Mouse (Mus musculus): ENCODE results near the gene Dnmt3a. TPM values are rescaled to one million over a fixed set of nuclear protein-coding genes. Genes with fewer than 3 reads are reported as not detected.

Dnmt3a gene
- polyA plus RNA-seq, 1 experiment from 2014 or later, result 142 TPM

- 66% methylated on average over 4 of the region's 4 CpGs for WGBS
- H3K36me3 ChIP-seq, result peaks cover 53% of the 10 kb centered on the region
- H3K27me3 ChIP-seq (replicated peaks), result no peaks in the 10 kb centered on the region
- peaks cover 43% of the 10 kb centered on the region for H3K4me1 ChIP-seq (replicated peaks)
- peak overlapping the region; percentile 100 for H3K27ac ChIP-seq (ENCODE audit: poor library complexity, severe bottlenecking)
- H3K9ac ChIP-seq, result no peak overlapping the region
- H3K4me2 ChIP-seq, result no peak overlapping the region
- no peaks in the 10 kb centered on the region for H3K9me3 ChIP-seq (replicated peaks)
- no peak overlapping the region for H3K4me3 ChIP-seq
- no peak for ATAC-seq (ENCODE audit: insufficient number of reproducible peaks, low FRiP score)
These were observed 48.6 kb downstream of the Dnmt3a start for GRCm38 (mm10) chr12:3854419-3854818.

DNA sequence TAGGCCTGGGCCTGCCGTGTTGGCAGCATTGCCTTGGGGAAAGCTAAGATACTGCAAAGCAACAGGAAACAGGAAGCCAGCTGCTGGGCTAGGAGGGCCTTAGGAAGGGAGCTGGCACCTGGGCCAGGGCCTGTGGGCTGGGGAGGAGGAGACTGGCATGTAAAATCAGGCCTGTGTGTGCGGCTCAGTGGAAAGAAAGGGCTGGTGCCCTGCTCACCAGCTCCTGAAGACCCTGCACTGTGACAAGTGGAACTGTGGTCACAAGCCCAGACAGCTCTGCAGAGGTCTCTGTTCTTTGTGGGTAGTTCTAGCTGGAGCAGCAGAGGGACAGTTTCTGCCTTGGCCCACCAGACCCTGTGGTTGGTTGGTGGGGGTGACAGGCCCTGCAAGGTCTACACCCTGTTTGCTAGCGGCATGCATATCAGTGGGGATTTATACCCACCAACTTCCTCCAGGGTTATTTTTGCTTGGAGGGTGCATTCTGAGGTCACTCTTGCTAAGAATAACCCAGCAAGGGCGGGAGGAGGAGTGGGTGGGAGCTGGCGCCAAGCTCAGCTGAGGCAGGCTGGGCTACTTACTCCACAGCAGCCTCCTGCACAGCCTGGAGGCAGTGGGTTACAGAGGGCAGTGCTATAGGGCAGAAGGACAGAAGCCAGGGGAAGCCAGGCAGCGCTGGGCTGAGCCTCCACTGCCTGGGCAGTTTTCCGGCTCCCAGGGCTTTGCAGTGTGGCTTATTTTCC, 50.1 kb downstream of the Dnmt3a start:
- Histone ChIP-seq H3K4me1 (replicated peaks) (peaks cover 43% of the 10 kb centered on the region), H3K27me3 (replicated peaks) (no peaks in the 10 kb centered on the region), H3K27ac (ENCODE audit: poor library complexity, severe bottlenecking) (peak overlapping the region; percentile 100), H3K36me3 (peaks cover 53% of the 10 kb centered on the region), H3K9ac (peak overlapping the region; percentile 62), H3K9me3 (replicated peaks) (no peaks in the 10 kb centered on the region), H3K4me2 (peak overlapping the region; percentile 51), H3K4me3 (0 out of 2 replicates have a peak overlapping the region, but pooled peaks have one; percentile 11)
- WGBS, result 14% methylated on average over 7 of the region's 7 CpGs
- ATAC-seq (ENCODE audit: insufficient number of reproducible peaks, low FRiP score), result peak; percentile 81

- peaks cover 54% of the 10 kb centered on the region for H3K36me3 ChIP-seq
- peaks cover 43% of the 10 kb centered on the region for H3K4me1 ChIP-seq (replicated peaks)
- peak overlapping the region; percentile 51 for H3K4me2 ChIP-seq
- H3K27me3 ChIP-seq (replicated peaks), result no peaks in the 10 kb centered on the region
- no peak overlapping the region for H3K4me3 ChIP-seq
- no peak for ATAC-seq (ENCODE audit: insufficient number of reproducible peaks, low FRiP score)
- peak overlapping the region; percentile 47 for H3K9ac ChIP-seq
- no peaks in the 10 kb centered on the region for H3K9me3 ChIP-seq (replicated peaks)
- peak overlapping the region; percentile 100 for H3K27ac ChIP-seq (ENCODE audit: poor library complexity, severe bottlenecking)
- WGBS, result 44% methylated on average over 2 of the region's 2 CpGs
These were observed 50.9 kb downstream of the Dnmt3a start for GRCm38 (mm10) chr12:3856748-3857147.

DNA sequence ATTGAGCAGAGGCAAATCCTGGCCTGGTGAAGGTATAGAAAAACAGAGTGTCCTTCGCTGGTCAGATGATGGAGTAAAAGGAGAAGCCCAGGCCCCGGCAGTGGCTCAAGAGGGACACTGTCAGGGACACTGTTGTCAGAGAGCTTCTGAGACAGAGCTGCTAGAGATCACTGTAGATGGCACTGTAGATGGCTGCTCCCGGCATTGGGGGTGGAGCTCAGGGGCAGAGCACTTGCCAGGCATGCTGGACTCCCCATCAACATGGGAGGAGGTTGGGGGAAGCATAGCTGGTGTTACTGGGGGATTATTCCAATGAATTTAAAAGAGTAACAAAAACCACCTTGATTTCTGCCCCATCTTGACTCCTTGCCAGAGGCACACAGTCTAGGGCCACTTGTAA, 51.4 kb downstream of the Dnmt3a start:
- 40% methylated on average over 3 of the region's 3 CpGs for WGBS
- Histone ChIP-seq H3K9ac (peak overlapping the region; percentile 47; the same call in 1 of the 2 replicates), H3K36me3 (peaks cover 58% of the 10 kb centered on the region), H3K4me2 (no peak overlapping the region), H3K9me3 (replicated peaks) (no peaks in the 10 kb centered on the region), H3K27me3 (replicated peaks) (no peaks in the 10 kb centered on the region), H3K27ac (ENCODE audit: poor library complexity, severe bottlenecking) (peak overlapping the region; percentile 100), H3K4me1 (replicated peaks) (peaks cover 43% of the 10 kb centered on the region), H3K4me3 (no peak overlapping the region)
- ATAC-seq (ENCODE audit: insufficient number of reproducible peaks, low FRiP score), result no peak

DNA sequence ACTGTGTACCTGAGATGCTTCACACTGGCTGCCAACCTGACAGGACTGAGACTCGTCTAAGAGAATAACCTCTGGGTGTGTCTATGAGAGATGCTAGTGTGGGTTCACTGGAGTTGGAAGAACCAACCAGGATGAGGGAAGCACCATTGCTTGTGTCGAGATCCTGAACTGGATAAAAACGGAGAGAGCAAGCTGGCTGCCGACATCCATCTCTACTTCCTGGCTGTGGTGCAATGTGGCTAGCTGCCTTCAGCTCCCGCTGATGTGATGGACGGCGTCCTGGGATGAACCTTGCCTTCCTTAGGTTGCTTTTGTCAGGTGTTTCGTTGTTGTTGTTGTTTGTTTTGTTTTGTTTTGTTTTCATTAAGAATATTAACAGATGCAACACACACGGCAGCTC, 52.0 kb downstream of the Dnmt3a start:
- Histone ChIP-seq H3K27ac (ENCODE audit: poor library complexity, severe bottlenecking) (0 out of 2 replicates have a peak overlapping the region, but pooled peaks have one; percentile 100), H3K9ac (no peak overlapping the region), H3K4me3 (no peak overlapping the region), H3K4me1 (replicated peaks) (peaks cover 43% of the 10 kb centered on the region), H3K36me3 (peaks cover 56% of the 10 kb centered on the region), H3K27me3 (replicated peaks) (no peaks in the 10 kb centered on the region), H3K9me3 (replicated peaks) (no peaks in the 10 kb centered on the region), H3K4me2 (no peak overlapping the region)
- ATAC-seq (ENCODE audit: insufficient number of reproducible peaks, low FRiP score), result no peak
- WGBS, result 76% methylated on average over 9 of the region's 9 CpGs

DNA sequence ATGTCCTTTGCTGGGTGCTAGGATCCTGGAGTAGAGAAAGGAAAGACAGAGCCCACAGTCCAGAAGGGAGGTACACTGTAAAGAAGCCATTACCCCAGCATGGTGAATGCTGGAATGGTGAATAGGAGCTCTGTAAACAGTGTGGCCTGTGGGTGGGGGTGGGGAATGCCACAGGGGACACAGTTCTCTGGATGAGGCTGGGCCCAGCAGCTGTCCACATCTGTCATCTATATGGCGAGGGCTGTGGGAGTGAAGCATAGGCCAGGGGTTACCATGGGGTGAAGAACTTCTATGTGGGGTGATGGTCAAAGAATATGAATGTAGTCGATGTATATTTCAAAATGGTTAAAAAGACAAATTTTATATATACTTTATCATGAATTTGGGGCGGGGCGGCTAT, 52.9 kb downstream of the Dnmt3a start:
- H3K27me3 ChIP-seq (replicated peaks), result no peaks in the 10 kb centered on the region
- H3K4me2 ChIP-seq, result no peak overlapping the region
- no peak overlapping the region for H3K4me3 ChIP-seq
- 91% methylated on average over 4 of the region's 4 CpGs for WGBS
- H3K9me3 ChIP-seq (replicated peaks), result no peaks in the 10 kb centered on the region
- no peak overlapping the region for H3K9ac ChIP-seq
- peaks cover 49% of the 10 kb centered on the region for H3K36me3 ChIP-seq
- no peak overlapping the region for H3K27ac ChIP-seq (ENCODE audit: poor library complexity, severe bottlenecking)
- H3K4me1 ChIP-seq (replicated peaks), result peaks cover 43% of the 10 kb centered on the region
- no peak for ATAC-seq (ENCODE audit: insufficient number of reproducible peaks, low FRiP score)

DNA sequence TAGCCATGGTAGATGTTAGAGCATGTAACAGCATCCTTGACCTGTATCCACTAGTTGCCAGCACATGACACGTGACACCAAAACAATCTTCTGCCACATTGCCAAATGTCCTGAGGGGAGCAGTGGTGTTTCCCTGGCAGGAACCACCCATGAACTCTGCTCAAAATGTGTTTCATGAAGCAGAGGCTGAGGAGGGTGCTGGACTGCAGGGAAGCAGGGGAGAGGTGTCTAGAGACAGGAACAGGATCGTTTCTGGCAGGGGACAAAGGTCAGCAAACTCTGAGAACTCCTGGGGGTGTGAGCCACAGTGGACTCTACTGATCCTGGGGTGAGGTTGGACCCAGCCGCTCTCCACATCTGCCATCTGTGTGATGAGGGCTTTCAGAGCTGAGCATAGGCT, 53.7 kb downstream of the Dnmt3a start:
- H3K4me3 ChIP-seq, result no peak overlapping the region
- no peaks in the 10 kb centered on the region for H3K27me3 ChIP-seq (replicated peaks)
- H3K36me3 ChIP-seq, result peaks cover 54% of the 10 kb centered on the region
- no peak overlapping the region for H3K4me2 ChIP-seq
- no peak for ATAC-seq (ENCODE audit: insufficient number of reproducible peaks, low FRiP score)
- H3K27ac ChIP-seq (ENCODE audit: poor library complexity, severe bottlenecking), result no peak overlapping the region
- peaks cover 38% of the 10 kb centered on the region for H3K4me1 ChIP-seq (replicated peaks)
- H3K9me3 ChIP-seq (replicated peaks), result no peaks in the 10 kb centered on the region
- H3K9ac ChIP-seq, result no peak overlapping the region
- WGBS, result 64% methylated on average over 3 of the region's 3 CpGs

GRCm38 (mm10) chr12:3860005-3860404, 54.2 kb downstream of the Dnmt3a start:
- WGBS, result 71% methylated on average over 5 of the region's 5 CpGs

DNA sequence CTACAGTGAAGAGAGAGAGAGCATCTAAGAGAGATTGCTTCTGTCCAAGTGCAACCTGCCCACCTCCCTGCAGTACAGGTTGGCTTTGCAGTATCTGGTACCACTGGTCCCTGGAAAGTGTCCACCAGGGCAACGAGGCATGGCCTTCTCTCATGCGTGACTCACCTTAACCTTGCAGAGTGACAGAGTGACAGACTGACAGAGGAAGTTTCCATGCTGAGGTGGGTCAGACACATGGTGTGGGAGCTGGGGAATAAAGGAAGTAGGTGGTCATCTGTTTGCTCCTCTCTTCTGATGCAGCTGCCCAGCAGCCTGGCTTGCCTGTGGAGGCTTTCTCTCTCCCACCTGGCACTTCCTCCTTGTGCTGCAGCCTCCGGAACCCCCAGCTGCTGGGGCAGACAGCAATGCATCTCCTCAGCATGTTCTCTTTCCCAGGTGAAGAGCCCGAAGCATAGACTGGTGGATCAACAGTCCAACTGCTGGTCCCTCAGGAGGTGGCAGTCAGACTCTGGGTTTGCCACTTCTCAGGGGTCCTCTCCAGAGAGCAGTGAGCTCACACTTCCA, 55.9 kb downstream of the Dnmt3a start:
- H3K4me2 ChIP-seq, result no peak overlapping the region
- H3K27ac ChIP-seq (ENCODE audit: poor library complexity, severe bottlenecking), result no peak overlapping the region
- no peak overlapping the region for H3K9ac ChIP-seq
- no peaks in the 10 kb centered on the region for H3K9me3 ChIP-seq (replicated peaks)
- 63% methylated on average over 4 of the region's 4 CpGs for WGBS
- no peak for ATAC-seq (ENCODE audit: insufficient number of reproducible peaks, low FRiP score)
- H3K27me3 ChIP-seq (replicated peaks), result no peaks in the 10 kb centered on the region
- peaks cover 25% of the 10 kb centered on the region for H3K4me1 ChIP-seq (replicated peaks)
- no peak overlapping the region for H3K4me3 ChIP-seq
- peaks cover 75% of the 10 kb centered on the region for H3K36me3 ChIP-seq

More at GRCm38 (mm10) chr12:3860005-3860404, 54.2 kb downstream of the Dnmt3a start:
- Histone ChIP-seq H3K9ac (no peak overlapping the region), H3K9me3 (replicated peaks) (no peaks in the 10 kb centered on the region), H3K4me1 (replicated peaks) (peaks cover 34% of the 10 kb centered on the region), H3K27ac (ENCODE audit: poor library complexity, severe bottlenecking) (no peak overlapping the region), H3K4me2 (no peak overlapping the region), H3K36me3 (peaks cover 59% of the 10 kb centered on the region), H3K27me3 (replicated peaks) (no peaks in the 10 kb centered on the region), H3K4me3 (no peak overlapping the region)
- no peak for ATAC-seq (ENCODE audit: insufficient number of reproducible peaks, low FRiP score)

DNA sequence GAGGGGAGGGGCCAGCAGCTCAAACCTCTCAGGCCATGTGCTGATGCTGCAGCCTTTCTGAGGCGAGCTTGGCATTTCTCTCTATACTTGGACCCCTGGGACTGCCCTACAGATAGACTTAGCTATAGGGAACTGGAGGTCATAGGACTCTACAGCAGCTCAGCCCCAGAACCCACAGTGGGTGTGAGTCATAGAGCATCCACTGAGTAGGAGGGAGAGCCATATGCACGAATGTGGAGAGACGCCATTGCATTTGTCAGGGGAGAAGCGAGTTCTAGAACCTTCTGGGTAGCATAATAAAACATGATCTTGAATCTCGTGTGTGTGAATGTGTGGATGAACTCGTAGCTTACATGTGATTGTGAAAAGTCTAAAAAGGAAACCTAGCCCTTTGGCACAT, 56.4 kb downstream of the Dnmt3a start:
- Histone ChIP-seq H3K27ac (ENCODE audit: poor library complexity, severe bottlenecking) (no peak overlapping the region), H3K27me3 (replicated peaks) (no peaks in the 10 kb centered on the region), H3K4me2 (no peak overlapping the region), H3K9ac (no peak overlapping the region), H3K36me3 (peaks cover 72% of the 10 kb centered on the region), H3K4me3 (no peak overlapping the region), H3K4me1 (replicated peaks) (peaks cover 21% of the 10 kb centered on the region), H3K9me3 (replicated peaks) (no peaks in the 10 kb centered on the region)
- ATAC-seq (ENCODE audit: insufficient number of reproducible peaks, low FRiP score), result no peak
- 82% methylated on average over 6 of the region's 6 CpGs for WGBS

DNA sequence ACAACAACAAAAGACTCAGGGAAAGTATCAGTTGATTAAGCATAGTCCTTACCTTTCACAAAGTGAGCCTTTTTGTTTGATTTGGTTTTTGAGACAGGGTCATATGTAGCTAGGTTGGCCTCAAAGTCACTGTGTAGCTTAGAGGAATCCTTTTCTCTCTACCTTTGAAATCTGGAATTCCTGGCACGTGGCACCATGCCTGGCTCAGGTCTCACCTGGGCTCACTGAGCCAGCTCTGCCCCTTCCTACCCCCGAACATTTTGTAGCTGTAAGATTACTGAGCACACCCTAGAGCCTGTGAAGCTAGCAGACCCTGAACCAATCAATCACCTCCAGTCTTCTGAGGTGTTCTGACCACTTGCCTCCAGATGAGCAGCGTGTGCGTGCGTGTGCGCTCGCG, 58.4 kb downstream of the Dnmt3a start:
- Histone ChIP-seq H3K4me3 (no peak overlapping the region), H3K9ac (no peak overlapping the region), H3K27me3 (replicated peaks) (no peaks in the 10 kb centered on the region), H3K27ac (ENCODE audit: poor library complexity, severe bottlenecking) (no peak overlapping the region), H3K4me1 (replicated peaks) (peaks cover 28% of the 10 kb centered on the region), H3K36me3 (peaks cover 62% of the 10 kb centered on the region), H3K4me2 (no peak overlapping the region), H3K9me3 (replicated peaks) (no peaks in the 10 kb centered on the region)
- ATAC-seq (ENCODE audit: insufficient number of reproducible peaks, low FRiP score), result no peak
- WGBS, result 92% methylated on average over 8 of the region's 8 CpGs

Measured in heart, embryonic 12.5 days (tissue).